Mouse (Mus musculus) effector memory CD4-positive, alpha-beta T cell, adult 5 months (primary cell): ENCODE results near the gene Grk5. TPM values are rescaled to one million over a fixed set of nuclear protein-coding genes. Genes with fewer than 3 reads are reported as not detected.

Experiments used
- polyA plus RNA-seq: library from polyadenylated mRNA; unstranded; fragments of 100-300 nt; shearing (Covaris generic); gene quantifications from one replicate; pipeline ENCODE4 v1.2.1, GENCODE M21; 2017

Gene Grk5
- 2.7 TPM for polyA plus RNA-seq

DNA sequence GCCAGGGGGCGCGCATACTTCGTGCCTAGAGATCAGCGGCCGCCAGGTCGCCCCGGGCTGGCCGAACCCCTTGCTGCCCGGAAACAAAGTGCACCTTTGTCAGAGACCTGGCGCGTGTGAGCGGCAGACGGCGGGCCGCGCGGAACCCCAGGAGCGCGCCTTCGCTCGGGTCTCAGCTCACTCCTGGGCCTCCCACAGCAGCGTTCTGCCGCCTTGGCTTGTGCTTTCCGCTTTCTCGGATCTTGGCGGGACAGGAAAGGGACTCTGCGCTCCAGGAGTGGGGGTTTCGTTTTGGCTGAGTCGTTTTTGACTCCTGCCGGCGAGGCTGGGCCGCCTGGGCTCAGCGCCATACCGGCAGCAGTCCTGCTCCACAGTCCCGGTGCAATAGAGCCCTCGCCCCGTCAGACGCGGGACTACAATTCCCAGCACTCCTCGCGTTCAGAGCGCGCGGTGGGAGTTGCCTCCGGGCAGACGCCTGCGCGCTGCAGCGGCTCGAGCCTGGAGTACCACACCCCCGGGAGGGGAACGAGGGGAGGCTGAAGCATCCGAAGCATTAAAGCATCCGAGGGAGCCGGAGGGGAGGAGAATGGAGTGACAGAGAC lies at the start of gene Grk5:
Gene Grk5, plus strand, starts transcription at position 36 of the 602 bp plus-strand sequence.

DNA sequence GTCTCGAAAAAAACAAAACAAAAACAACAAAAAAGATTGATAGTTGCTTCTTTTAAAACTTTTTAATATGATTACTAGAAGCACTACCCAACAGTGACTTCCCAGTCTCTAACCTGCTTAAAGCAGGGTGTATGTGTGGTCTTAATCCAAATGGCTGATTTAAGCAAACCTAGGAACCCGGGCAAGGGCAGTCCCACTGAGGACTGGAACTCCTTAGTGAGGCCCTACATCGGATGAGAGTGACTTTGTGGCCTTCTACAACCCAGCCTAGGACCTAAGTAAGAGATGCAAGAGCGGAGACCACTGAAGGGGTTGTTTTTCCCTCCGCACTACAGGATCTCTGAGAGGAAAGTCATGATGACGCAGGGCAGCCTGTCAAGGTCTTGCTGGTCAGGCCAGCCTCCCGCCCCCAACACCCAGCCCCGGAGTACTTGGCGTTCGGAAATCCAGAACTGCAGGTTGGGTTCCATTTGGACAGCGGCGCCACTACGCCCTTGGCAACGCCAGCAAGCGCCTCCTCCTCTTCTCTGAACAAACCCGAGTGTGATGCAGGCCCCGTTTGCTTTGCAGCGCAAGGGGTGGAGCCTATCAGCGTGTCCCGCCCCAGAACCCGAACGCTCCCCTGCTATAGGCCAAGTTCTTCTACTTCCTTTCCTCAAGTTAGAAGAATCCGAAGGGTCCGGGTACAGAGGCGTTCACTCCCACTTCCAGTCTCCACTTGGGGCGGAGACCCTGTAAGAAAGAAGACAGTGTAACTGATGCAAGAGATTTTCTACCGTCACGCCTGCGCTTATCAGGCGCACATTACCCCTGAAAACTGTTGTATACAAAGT lies 28.5 kb upstream of the Grk5 start, which contains the start of gene Sfxn4:
Gene Sfxn4, minus strand, starts transcription at position 612 of the 833 bp plus-strand sequence.

DNA sequence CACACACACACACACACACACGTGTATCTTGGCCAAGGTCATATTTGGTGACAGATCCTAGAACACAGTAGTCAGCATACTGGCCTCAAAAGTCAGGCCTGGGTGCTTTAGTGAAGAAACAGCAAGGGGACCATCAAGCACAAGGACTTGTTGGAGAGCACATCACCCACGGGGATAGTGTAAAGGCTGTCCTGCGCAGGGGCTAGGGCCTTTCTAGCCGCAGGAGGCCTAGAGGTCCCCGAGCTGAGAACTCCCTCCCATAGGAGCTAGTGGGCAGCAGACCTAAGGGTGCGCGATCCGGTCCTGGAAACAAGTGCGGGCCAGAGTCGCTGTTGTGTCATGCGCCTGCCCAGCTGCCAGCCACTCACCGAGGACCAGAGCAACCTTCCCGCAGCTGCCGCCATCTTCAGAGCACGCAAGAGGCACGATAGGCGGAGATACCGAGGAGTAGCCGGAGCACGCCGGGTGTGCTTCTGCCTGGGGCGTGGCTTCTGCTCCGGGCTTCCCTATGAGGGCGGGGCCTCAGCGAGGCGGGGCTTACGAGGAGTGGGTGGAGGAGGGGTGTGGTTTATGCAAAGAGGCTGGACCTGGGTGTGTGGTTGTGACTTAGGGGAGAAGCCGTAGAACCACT lies 15.4 kb upstream of the Grk5 start, which contains the start of gene Prdx3:
Gene Prdx3, minus strand, starts transcription at position 493 of the 631 bp plus-strand sequence.

DNA sequence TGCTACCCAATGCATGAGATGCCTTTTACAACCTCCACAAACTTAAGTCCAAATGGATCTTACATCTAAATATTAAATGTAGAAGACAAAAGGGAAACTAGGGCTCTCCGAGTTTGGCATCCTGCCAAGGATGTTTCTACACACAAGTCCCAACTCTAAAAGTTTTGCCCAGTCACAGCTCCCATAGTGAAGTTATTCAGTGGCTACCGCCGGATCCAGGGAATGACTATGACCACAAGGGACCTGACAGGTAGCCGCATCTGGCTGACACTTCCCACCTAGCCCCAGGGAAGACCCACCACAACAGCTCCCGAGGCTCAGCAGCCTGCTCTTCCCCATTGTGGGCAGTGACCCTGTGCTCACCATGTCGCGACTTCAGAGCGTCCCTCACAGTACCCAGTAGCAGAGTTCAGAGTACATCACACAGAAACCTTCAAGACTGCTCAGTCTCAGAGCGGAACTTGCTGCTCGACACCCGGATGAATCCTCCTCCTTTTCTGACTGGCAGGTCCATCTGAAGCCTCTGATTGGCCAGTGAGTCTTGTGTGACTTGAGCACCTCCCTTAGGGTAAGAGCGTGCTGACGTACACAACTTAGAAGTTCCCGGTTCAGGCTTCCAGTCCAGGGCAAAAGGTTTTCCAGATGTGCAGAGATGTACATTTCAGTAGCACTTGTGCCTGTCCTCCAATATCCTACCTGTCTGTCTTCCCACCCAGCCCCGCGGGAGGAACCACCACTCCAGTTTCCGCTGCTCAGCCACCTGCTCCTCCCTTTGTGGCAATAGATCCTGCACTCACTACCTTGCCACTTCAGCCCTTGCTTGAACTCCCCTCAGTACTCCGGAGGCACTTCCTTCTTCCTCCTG lies 251.0 kb downstream of the Grk5 start, which contains the start of gene Zfp950:
Gene Zfp950, minus strand, starts transcription at position 499 of the 865 bp plus-strand sequence.

Other genes starting within 250 kb of the Grk5 start
- 8.1 TPM for gene Nanos1, start 133.8 kb upstream of the Grk5 start, polyA plus RNA-seq
- gene Eif3a, start 99.1 kb upstream of the Grk5 start, polyA plus RNA-seq = 129 TPM
- 25.9 TPM for gene Fam45a, start 78.2 kb upstream of the Grk5 start, polyA plus RNA-seq
- 3.5 TPM for gene Sfxn4, start 28.3 kb upstream of the Grk5 start, polyA plus RNA-seq
- 62.5 TPM for gene Prdx3, start 15.2 kb upstream of the Grk5 start, polyA plus RNA-seq